ENCODE assay signal across 8 mouse cellular contexts in the genomic region with DNA sequence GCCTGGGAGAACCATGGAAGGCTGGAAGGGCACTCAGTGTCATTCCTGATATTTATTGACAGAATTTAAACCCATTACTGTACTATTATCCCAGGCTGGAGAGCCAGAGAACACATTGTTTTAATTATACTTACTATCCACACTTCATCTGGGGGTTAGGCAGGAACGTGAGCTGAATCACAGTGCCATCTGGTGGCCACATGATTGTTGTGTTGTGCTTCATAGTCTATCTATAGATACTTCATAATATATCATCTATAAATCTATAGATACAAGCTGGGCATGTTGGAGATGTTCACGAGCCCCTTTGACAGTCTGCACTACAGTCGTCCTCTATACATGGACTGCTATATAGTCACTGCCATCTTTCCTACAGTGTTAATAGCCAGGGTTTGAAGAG. TPM values are rescaled to one million over a fixed set of nuclear protein-coding genes. Genes with fewer than 3 reads are reported as not detected.
DNase-seq lines count a peak whose midpoint lies in the region; ATAC-seq and TF ChIP-seq lines count a peak whose summit lies in the region.

No protein-coding gene starts in this region.

- peak; percentile 90 for TF ChIP-seq CTCF in heart, adult 2 months (IDR thresholded peaks at IDR 0.05)
- TF ChIP-seq CTCF in thymus, adult 2 months (IDR thresholded peaks at IDR 0.05; ENCODE audit: borderline replicate concordance, control insufficient read depth, extremely low read depth, insufficient read depth, low read length, poor library complexity) = no peak

- intact Hi-C loops in heart, adult 2 months (cut with DNase I) = loop anchor here (1.0 to 5.0 kb wide), 5 partner anchors 75 to 329 kb away; a partner anchor contains a TSS

- H3K4me1 ChIP-seq in heart, adult 2 months (ENCODE audit: control insufficient read depth, insufficient read depth, low read length) = peaks cover 5% of the 10 kb centered on the region
- peaks cover 9% of the 10 kb centered on the region; the same call in 1 of the 2 replicates for H3K4me1 ChIP-seq in heart, embryonic 12.5 days (replicated peaks)
- no peaks in the 10 kb centered on the region for H3K4me1 ChIP-seq in thymus, adult 2 months (replicated peaks; ENCODE audit: control insufficient read depth, insufficient read depth, low read length)
- no peaks in the 10 kb centered on the region for H3K4me1 ChIP-seq in liver, embryonic 13.5 days (replicated peaks)

- peak; percentile 52; the same call in 1 of the 2 replicates for TF ChIP-seq EP300 in heart, adult 2 months (IDR thresholded peaks at IDR 0.05; ENCODE audit: insufficient read depth, low read depth, low read length)

- no peak for ATAC-seq in heart, embryonic 12.5 days (ENCODE audit: insufficient number of reproducible peaks, low FRiP score)
- no peak for ATAC-seq in liver, embryonic 13.5 days (ENCODE audit: low read depth)

- DNase-seq in heart, adult 2 months = peak; percentile 38 to 64
- DNase-seq in thymus, adult 2 months = peak; percentile 44
- DNase-seq in thymus, adult 18-20 months = no peak
- DNase-seq in cerebellum, adult 9-11 months = peak; percentile 21
- DNase-seq in forelimb bud, embryonic 11.5 days (ENCODE audit: low read depth, low spot score) = peak; percentile 76
- peak; percentile 20 for DNase-seq in liver, embryonic 13.5 days
- DNase-seq in skeletal muscle tissue, adult 2 months (ENCODE audit: low read depth, low spot score) = peak; percentile 47

- no peaks in the 10 kb centered on the region; the same call in 1 of the 2 replicates for H3K36me3 ChIP-seq in heart, adult 2 months (ENCODE audit: control insufficient read depth, insufficient read depth, low read length)
- peaks cover 4% of the 10 kb centered on the region for H3K36me3 ChIP-seq in heart, embryonic 12.5 days
- H3K36me3 ChIP-seq in thymus, adult 2 months (ENCODE audit: control insufficient read depth, insufficient read depth, low read length) = peaks cover 3% of the 10 kb centered on the region
- H3K36me3 ChIP-seq in liver, embryonic 13.5 days = no peaks in the 10 kb centered on the region

- no peak overlapping the region for H3K4me2 ChIP-seq in heart, embryonic 12.5 days
- no peak overlapping the region for H3K4me2 ChIP-seq in liver, embryonic 13.5 days

- 22% methylated on average over 3 of the region's 3 CpGs for WGBS in heart, adult 2 months
- 31% methylated on average over 3 of the region's 3 CpGs for WGBS in heart, embryonic 12.5 days
- 44% methylated on average over 3 of the region's 3 CpGs for WGBS in thymus, adult 2 months
- 27% methylated on average over 3 of the region's 3 CpGs for WGBS in liver, embryonic 13.5 days (ENCODE audit: insufficient replicate concordance)

- no peaks in the 10 kb centered on the region for H3K9me3 ChIP-seq in heart, embryonic 12.5 days (replicated peaks)
- H3K9me3 ChIP-seq in liver, embryonic 13.5 days (replicated peaks) = no peaks in the 10 kb centered on the region

- H3K9ac ChIP-seq in heart, adult 2 months (ENCODE audit: low read depth, low read length) = no peak overlapping the region
- no peak overlapping the region for H3K9ac ChIP-seq in heart, embryonic 12.5 days
- H3K9ac ChIP-seq in liver, embryonic 13.5 days = no peak overlapping the region

- no peak overlapping the region for H3K4me3 ChIP-seq in heart, adult 2 months
- H3K4me3 ChIP-seq in heart, embryonic 12.5 days = no peak overlapping the region
- H3K4me3 ChIP-seq in thymus, adult 2 months (ENCODE audit: control insufficient read depth, insufficient read depth, low read length) = no peak overlapping the region
- H3K4me3 ChIP-seq in liver, embryonic 13.5 days (replicated peaks) = no peak overlapping the region

- no peaks in the 10 kb centered on the region for H3K27me3 ChIP-seq in heart, adult 2 months (ENCODE audit: control insufficient read depth, insufficient read depth, low read length)
- no peaks in the 10 kb centered on the region for H3K27me3 ChIP-seq in heart, embryonic 12.5 days (replicated peaks)
- no peaks in the 10 kb centered on the region for H3K27me3 ChIP-seq in thymus, adult 2 months (ENCODE audit: control insufficient read depth, insufficient read depth, low read length)
- H3K27me3 ChIP-seq in liver, embryonic 13.5 days = no peaks in the 10 kb centered on the region

- H3K27ac ChIP-seq in heart, adult 2 months = no peak overlapping the region
- no peak overlapping the region for H3K27ac ChIP-seq in heart, embryonic 12.5 days (ENCODE audit: poor library complexity, severe bottlenecking)
- H3K27ac ChIP-seq in thymus, adult 2 months (ENCODE audit: control insufficient read depth, insufficient read depth, low read length) = no peak overlapping the region
- no peak overlapping the region for H3K27ac ChIP-seq in liver, embryonic 13.5 days

- no peaks in the 10 kb centered on the region for H3K79me2 ChIP-seq in heart, adult 2 months (replicated peaks; ENCODE audit: control insufficient read depth, insufficient read depth, low read length)

- TF ChIP-seq POLR2A in heart, adult 2 months (IDR thresholded peaks at IDR 0.05; ENCODE audit: insufficient read depth, low read depth, low read length) = no peak
- TF ChIP-seq POLR2A in thymus, adult 2 months (IDR thresholded peaks at IDR 0.05; ENCODE audit: control insufficient read depth, extremely low read depth, insufficient read depth, low read length, poor library complexity) = no peak

RNA-seq across cellular contexts. Expression of a gene that starts 51.4 kb away (rescaled TPM):
- total RNA-seq in heart, adult 2 months (2021) = 10 to 100 TPM; 13.7 to 17.3 TPM
- polyA plus RNA-seq in heart, adult 2 months (2012; rRNA removed) = 4.5 and 9.3 TPM in 2 replicates
- polyA plus RNA-seq in heart, embryonic 12.5 days (2016; fragmentation: Nextera tagmentation; extraction: Ambion mirVana) = 10.4 and 11.4 TPM in 2 replicates
- 21.8 and 32.2 TPM in 2 replicates for polyA plus RNA-seq in thymus, adult 2 months (2012; rRNA removed)
- 2.2 and 2.6 TPM in 2 replicates for polyA plus RNA-seq in liver, embryonic 13.5 days (2015; fragmentation: Nextera tagmentation; extraction: Ambion mirVana)

Comparison
In these comparisons a context has a peak if more than half of its experiments do, and no peak if none do; other contexts are left out.
1. DNase-seq: peak in heart, adult 2 months (2 of 2), thymus, adult 2 months (single experiment), cerebellum, adult 9-11 months (single experiment), forelimb bud, embryonic 11.5 days (single experiment), liver, embryonic 13.5 days (single experiment) and skeletal muscle tissue, adult 2 months (single experiment); none in thymus, adult 18-20 months (0 of 2).